Mouse (Mus musculus) inflammation-experienced regulatory T-cells, adult 6 months (primary cell): ENCODE data around the gene Defb41. TPM values are rescaled to one million over a fixed set of nuclear protein-coding genes. Genes with fewer than 3 reads are reported as not detected.
"Not testable (repeated sequence)": the region's sequence is repeated elsewhere in the genome, so short reads cannot be mapped to it uniquely, and the experiment has no call there.

Source experiments
- ATAC-seq: one replicate; pipeline ENCODE4 v1.8.0; 2017
- polyA plus RNA-seq, 3 experiments: library from polyadenylated mRNA; unstranded; fragments of 100-300 nt; shearing (Covaris generic); gene quantifications; one replicate each; pipeline ENCODE4 v1.2.1; 2017

Gene Defb41
- polyA plus RNA-seq, result not detected

DNA sequence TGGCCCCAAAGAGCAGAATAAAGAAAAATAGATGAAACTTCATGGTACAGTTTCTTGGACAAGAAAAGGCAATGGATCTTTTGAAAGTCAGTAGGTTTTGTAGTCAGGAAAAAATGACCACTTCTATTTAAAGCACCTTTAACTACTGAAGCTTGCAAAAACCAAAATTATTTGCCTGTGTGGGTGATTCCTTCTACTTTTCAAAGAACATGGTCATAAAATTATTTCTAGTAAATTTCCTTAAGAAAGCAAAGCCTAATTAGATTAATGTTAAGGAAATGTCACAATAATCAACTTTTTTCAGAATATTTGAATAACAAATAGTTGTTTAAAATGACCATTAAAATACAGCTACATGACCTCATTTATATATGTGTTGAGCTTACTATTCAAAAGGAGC lies at the start of gene Defb41:
TSS of gene Defb41 (minus strand) at position 101 of the 400 bp plus-strand sequence.
- ATAC-seq, result no peak

DNA sequence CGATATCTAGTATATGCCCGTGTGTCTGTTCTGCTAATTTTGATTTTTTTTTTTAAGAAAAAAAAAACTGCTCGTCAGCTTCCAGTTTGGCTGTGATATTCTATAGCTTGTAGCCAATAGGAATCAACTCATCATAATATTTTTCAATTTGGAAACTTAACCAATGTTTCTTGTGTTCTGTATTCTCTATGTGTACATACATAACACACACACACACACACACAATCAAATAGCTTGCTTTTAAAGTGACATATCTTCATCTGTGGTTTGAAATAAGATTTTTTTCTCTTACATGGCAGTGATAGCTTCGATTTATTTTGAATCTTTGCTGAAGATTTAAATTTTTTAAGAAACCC lies 43.5 kb upstream of the Defb41 start:
- ATAC-seq, result no peak

DNA sequence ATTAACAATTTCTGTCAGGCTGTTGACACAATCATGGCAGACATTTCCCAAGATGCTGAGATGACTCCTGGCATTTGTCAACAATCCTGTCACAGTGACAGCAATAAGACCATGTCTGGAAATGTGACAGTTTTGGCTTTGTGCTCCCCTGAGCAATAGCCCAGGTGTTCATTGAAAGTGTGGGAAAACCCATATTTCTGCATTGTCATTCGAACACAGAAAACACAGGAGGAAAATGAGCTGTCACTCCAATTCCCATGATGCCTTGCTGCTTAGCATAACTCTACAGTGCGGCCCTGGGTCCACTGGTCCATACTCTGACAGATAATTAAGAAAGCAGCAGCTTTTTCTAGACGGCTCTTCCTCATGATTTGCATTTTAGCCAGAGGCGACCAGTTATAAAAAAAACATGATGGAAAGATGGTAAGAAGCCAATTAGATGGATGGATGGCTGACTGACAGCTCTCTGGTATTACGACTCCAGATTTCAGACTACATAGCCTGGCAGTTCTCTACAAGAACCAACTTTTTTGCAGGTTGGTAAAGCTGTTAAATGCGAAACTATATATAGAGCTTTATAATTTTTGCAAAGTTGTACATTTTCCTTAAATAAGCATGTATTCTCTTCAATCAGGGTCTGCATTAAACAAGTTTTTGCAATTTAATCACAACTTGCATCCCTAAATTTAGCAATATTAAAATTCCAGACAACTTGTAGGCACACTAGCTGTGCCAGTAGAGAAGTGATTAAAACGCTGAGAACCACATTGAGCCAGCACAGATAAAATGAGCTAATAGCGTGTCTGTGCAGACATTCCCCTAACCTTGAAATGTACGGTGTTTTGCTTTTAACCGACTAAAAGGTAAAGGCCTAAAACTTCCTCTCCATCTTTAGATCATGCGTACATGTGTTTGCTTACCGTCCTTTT lies 42.9 kb upstream of the Defb41 start:
- no peak for ATAC-seq

DNA sequence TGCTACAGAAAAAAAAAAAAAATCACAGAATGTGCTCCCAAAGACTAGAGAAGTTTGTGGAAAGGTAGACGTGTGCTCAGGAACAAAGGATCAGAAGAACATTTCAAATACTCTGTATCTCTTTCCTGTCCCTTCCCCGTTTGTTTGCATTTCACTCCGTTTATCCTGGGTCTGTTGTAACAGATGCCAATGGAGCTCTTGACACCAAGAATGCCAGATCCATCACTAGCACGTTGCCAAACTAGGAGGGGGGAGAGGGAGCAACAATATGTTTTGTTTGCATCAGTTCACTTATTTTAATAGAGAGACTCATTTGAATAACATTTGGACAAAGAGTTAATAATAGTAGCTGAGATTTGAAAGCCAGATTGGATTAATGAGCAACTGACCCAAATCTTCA lies 27.6 kb upstream of the Defb41 start:
- no peak for ATAC-seq

DNA sequence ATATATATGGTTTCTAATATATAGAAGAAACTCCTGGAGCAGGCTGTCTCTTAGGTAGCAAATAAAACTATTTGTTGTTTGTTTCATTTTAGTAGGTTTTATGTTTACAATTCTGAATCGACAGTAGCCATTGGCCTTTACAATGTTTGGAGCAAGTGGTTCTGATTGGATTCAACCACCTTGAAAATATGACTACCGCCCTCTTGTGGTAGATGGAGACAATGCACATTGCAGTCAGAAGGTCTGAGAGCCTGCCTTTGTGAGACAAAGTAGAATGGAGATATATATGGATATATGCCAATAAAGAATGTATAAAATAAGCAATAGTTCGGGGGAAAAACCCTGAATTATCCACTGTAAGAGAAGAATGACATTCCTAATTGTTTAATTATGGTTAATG lies 23.9 kb upstream of the Defb41 start:
- no peak for ATAC-seq

DNA sequence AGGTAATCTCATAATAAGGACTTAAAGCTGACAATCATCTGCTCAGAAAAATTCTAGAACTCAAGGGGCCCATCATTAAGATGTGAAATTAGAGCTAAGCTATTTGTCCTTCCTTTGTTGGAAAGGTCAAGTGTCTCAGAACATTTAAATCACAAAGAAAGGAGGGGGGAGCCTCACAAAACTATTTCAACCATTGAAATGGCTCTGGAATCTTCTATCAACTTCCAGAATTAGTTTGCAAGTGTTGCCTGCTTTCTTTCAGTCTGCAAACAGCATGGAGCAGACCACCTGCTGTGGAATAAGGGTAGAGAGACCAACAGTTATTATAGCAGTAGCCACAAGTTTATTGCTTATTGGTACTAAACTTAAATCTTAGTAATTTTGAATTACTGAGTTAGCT lies 22.4 kb upstream of the Defb41 start:
- ATAC-seq, result no peak

DNA sequence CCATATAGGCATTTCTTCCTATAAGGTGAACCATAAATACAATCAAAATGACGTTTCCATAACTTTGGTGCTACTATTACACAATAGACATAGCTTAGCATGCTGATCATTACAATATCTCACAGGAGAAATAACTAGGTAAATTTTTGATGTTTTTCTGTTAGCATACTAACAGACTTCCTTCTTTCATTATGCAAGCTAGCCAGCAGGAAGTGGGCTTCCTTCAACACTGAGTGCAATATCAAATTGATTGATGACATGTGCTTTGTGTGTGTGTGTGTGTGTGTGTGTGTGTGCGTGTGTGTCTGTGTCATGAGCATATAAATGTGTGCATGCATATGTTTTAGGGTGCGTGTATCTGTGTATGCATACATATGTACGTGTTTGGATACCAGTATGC lies 6.2 kb upstream of the Defb41 start:
- no peak for ATAC-seq

DNA sequence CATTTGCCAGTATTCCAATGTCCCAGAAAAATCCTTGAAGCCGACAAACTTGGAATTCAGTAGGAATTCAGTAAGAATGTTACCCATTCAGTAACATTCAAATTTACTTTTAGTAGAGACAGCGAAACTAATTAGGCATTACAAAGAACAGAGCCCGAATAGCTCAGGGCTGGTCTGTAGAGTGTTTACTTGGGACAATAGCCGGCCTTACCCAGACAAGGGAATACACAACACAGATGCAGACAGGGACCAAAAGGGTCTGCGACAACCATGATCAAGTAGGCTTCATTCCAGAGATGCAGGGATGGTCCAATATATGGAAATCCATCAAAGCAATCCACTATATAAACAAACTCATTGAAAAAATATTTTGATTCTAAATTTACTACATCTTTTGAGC lies 3.9 kb upstream of the Defb41 start:
- ATAC-seq, result no peak

DNA sequence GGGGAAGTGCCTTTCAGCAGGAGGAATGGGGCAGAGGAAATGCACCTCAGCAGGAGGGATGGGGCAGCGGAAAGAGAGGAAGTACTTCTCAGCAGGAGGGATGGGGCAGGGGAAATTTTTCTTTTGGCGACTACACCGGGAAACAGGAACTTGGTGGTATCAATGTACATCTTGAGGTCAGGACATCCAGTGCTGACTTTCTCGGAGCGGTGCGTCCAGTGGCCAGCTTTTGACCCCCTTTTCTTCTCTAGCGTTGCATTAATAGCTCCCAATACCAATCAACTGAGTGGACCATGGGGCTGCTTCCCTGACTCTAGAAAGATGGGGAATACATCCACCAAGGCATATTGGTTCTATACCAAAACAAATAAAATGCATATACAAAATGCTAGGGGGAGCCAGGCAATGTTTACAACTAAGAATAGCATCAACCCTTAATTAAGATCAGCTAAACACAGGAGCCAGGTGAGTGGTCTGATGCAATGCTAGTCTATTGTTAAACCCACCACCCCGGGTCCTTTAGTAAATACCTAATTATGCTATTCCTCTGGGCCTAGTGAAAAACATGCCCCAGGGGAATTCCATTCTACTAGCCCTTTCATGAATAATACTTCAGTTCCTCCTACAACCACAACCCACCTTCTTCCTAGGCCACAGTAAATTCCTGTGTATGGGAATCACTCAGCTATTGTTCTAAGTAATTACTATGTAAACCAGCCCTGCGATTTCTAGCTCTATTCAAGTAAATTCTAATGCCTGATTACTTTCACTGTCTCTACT lies 18.9 kb downstream of the Defb41 start:
- ATAC-seq, result not testable (repeated sequence)

DNA sequence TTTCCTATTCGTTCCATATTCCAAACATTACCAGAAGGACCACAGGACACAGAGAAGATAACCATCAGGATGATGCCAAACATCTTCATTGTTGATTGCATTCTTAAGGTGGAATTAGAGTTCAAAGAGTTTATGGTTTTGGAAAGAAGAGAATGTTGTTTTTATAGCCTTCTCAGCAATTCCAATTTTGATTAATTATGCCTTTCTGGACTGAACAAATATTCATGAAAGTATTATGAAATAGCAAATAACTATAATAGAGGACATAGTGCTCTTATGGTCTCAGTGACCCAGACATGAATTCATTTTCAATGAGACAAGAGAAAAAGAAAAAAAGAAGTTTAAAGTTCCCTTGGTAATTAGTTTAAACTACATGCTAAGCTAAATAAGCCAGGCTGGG lies 27.6 kb downstream of the Defb41 start, which contains the start of gene Defb18:
TSS of gene Defb18 (minus strand) at position 101 of the 400 bp plus-strand sequence.
- ATAC-seq, result no peak

DNA sequence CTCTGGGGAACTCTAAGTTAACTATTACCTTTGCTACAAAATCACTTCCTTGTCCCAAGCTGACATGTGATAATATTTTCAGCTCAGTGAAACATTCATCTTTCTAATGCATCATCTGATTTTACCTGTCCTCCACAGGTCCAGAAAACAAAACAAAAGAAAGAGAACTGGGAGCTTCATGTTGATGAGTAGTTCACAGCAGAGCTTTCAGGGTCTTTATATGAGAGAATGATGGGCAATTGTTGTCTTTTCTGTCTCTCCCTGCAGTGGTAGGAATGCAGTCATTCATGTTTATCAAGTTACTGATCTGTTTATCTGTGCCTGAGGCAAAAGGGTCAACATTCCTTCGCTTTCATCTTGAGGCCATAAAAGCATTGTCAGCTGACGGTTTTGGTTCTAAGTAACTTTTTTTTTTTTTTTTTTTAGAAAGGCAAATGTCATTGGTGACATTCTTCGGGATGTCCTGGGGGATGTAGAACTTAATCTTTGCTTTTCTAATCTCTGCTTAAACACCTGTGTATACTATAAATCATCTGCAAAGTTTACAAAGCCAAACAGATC lies 41.5 kb downstream of the Defb41 start:
- ATAC-seq, result no peak

Other genes with a start within 250 kb of the Defb41 start
- not detected for gene Crisp4, start 119.2 kb downstream of the Defb41 start, polyA plus RNA-seq
- gene Defb18, start 27.7 kb downstream of the Defb41 start, polyA plus RNA-seq, result not detected